ENCODE assay signal across 19 mouse cellular contexts in genomic region chr11:101455627-101456026, GRCm38 (mm10). TPM values are rescaled to one million over a fixed set of nuclear protein-coding genes. Genes with fewer than 3 reads are reported as not detected.
"Had no signal": no experiment of that assay in that cellular context is flagged by ENCODE, and none has a peak within 500 bp of the region (broad histone marks: within the 10 kb centered on the region; RNA-seq: fewer than 3 reads in every experiment).

No protein-coding gene starts in this region.

- H3K27ac ChIP-seq: left cerebral cortex, adult 2 months; liver, embryonic 14.5 days; midbrain, embryonic 12.5 days; midbrain, embryonic 15.5 days; stomach, postnatal 0 days had no signal

- H3K9me3 ChIP-seq: midbrain, embryonic 12.5 days; midbrain, embryonic 15.5 days; neural tube, embryonic 13.5 days had no signal

- ATAC-seq: midbrain, embryonic 15.5 days had no signal

- H3K4me2 ChIP-seq: midbrain, embryonic 12.5 days; midbrain, embryonic 15.5 days; neural tube, embryonic 13.5 days had no signal

- H3K4me3 ChIP-seq: left cerebral cortex, adult 2 months; midbrain, embryonic 12.5 days; midbrain, embryonic 15.5 days; myocyte; neural tube, embryonic 13.5 days had no signal

- H3K4me1 ChIP-seq: midbrain, embryonic 15.5 days; neural tube, embryonic 13.5 days had no signal

- H3K27me3 ChIP-seq: midbrain, embryonic 12.5 days; midbrain, embryonic 15.5 days; neural tube, embryonic 13.5 days had no signal

- H3K9ac ChIP-seq: liver, embryonic 14.5 days; midbrain, embryonic 12.5 days; midbrain, embryonic 15.5 days; neural tube, embryonic 13.5 days had no signal

- DNase-seq: kidney, adult 18-20 months; kidney, adult 9 months; kidney, postnatal 25 days; layer of hippocampus, postnatal 36 days; lung, adult 2 months; lung, postnatal 14 days; lung, postnatal 4 days; thymus, adult 2 months; thymus, postnatal 14 days; thymus, postnatal 4 days had no signal

RNA-seq across cellular contexts. Expression of gene Rnd2, which starts 9.2 kb away (rescaled TPM):
- total RNA-seq: monocyte, adult 5-6 weeks had no signal

RNA-seq across cellular contexts. Expression of gene Ptges3l, which starts 30.5 kb away (rescaled TPM):
- total RNA-seq: megakaryocyte-erythroid progenitor cell, adult 5-6 weeks; monocyte, adult 5-6 weeks had no signal
